8 mouse cellular contexts compared by ENCODE assay signal in the genomic region with DNA sequence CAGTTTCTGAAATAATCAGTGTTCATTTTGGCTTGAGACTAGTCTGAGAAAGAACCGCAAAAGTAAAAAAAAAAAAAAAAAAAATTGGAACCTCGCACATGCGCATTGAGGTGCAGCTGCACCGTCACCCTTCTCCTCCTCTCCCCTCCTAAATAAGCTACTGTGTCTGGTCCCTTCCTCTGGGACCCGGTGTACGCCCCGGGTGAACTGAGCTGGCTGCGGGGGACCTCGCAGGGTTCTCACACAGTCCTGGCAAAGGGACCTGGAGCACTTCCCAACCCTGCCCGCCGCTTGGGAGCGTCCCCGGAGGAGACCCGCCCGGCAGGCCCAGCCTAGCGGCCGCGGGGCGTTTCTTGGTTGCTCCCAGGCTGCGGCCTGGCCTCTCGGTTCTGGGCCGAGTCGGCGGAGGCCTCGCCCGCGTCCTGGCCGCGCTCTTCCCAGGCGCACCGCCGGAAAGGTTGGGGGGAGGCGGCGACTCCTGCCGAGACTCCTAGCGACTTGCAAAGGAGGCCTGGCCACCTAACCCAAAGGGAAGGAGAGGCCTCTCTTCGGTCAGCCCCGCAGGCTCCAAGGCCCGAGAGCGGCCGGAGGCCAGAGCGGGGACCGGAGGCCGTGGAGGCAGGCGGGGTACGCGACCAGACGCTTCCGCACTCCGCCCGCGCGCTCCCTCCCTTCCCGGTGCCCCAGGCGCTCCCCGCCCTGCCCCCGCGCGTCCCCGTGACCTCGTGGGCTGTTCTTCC. TPM values are rescaled to one million over a fixed set of nuclear protein-coding genes. Genes with fewer than 3 reads are reported as not detected.
A peak's percentile ranks its signal among the peaks of the same experiment; 100 is the strongest.
DNase-seq lines count a peak whose midpoint lies in the region; ATAC-seq and TF ChIP-seq lines count a peak whose summit lies in the region.

A gene (plus strand): TSS at position 162 of the 740 bp plus-strand sequence.

- DNase-seq in Muller cell, postnatal 12 days (ENCODE audit: inconsistent ontology term): peak; percentile 93
- DNase-seq in cerebellum, adult 2 months: peak; percentile 82 to 91
- DNase-seq in frontal cortex, postnatal 36 days (ENCODE audit: low spot score in 2 of 2): peak; percentile 67 to 76
- peak; percentile 77 to 79 for DNase-seq in layer of hippocampus, postnatal 36 days
- DNase-seq in right cerebral cortex, adult 2 months (ENCODE audit: low spot score in 2 of 2): peak; percentile 61 to 71
- peak; percentile 70 to 78 for DNase-seq in urinary bladder, postnatal 36 days (ENCODE audit: low spot score in 2 of 2)

- TF ChIP-seq CTCF in cerebellum, adult 2 months (IDR thresholded peaks at IDR 0.05; ENCODE audit: borderline replicate concordance, insufficient read depth, low read depth, low read length): no peak

- H3K27ac ChIP-seq in cerebellum, adult 2 months (ENCODE audit: insufficient read depth, low read length): peak within 1 kb of the TSS; percentile 97
- peak within 1 kb of the TSS; percentile 19; the same call in 1 of the 2 replicates for H3K27ac ChIP-seq in hindbrain, embryonic 13.5 days
- no peak within 1 kb of the TSS for H3K27ac ChIP-seq in macrophage

- no peaks in the 10 kb centered on the region; the same call in 1 of the 2 replicates for H3K4me1 ChIP-seq in cerebellum, adult 2 months (ENCODE audit: control insufficient read depth, insufficient read depth, low read length)
- H3K4me1 ChIP-seq in hindbrain, embryonic 13.5 days (replicated peaks): peaks cover 33% of the 10 kb centered on the region

- H3K79me2 ChIP-seq in macrophage (ENCODE audit: inconsistent target): no peaks in the 10 kb centered on the region

- peak within 1 kb of the TSS; percentile 79 for H3K4me3 ChIP-seq in cerebellum, adult 2 months (replicated peaks; ENCODE audit: insufficient read depth, low read depth, low read length)
- H3K4me3 ChIP-seq in hindbrain, embryonic 13.5 days: peak within 1 kb of the TSS; percentile 56
- H3K4me3 ChIP-seq in macrophage (ENCODE audit: inconsistent target): peak within 1 kb of the TSS; percentile 39

- H3K9ac ChIP-seq in hindbrain, embryonic 13.5 days: peak within 1 kb of the TSS; percentile 77

- under 1% methylated on average over 50 of the region's 61 CpGs for WGBS in cerebellum, adult 2 months
- under 1% methylated on average over 60 of the region's 61 CpGs for WGBS in hindbrain, embryonic 13.5 days
- WGBS in macrophage (ENCODE audit: missing documents): 1% methylated on average over 61 of the region's 61 CpGs

- peak; percentile 69; the same call in 1 of the 2 replicates for TF ChIP-seq POLR2A in cerebellum, adult 2 months (IDR thresholded peaks at IDR 0.05; ENCODE audit: borderline replicate concordance, insufficient read depth, low read length)

- H3K9me3 ChIP-seq in hindbrain, embryonic 13.5 days: no peaks in the 10 kb centered on the region

- H3K4me2 ChIP-seq in hindbrain, embryonic 13.5 days: peak within 1 kb of the TSS; percentile 88

- peak; percentile 73 for ATAC-seq in hindbrain, embryonic 13.5 days (ENCODE audit: low FRiP score)

- no peaks in the 10 kb centered on the region for H3K36me3 ChIP-seq in hindbrain, embryonic 13.5 days
- no peaks in the 10 kb centered on the region for H3K36me3 ChIP-seq in macrophage (ENCODE audit: inconsistent target)

- H3K27me3 ChIP-seq in cerebellum, adult 2 months (ENCODE audit: control insufficient read depth, insufficient read depth, low read length): peaks cover 8% of the 10 kb centered on the region; the same call in 1 of the 2 replicates
- H3K27me3 ChIP-seq in hindbrain, embryonic 13.5 days: peaks cover 82% of the 10 kb centered on the region

RNA-seq across cellular contexts. Expression of the gene that starts here (rescaled TPM):
- polyA plus RNA-seq in cerebellum, adult 2 months (2012; rRNA removed): 2.5 and 3.3 TPM in 2 replicates
- 0.16 and 0.32 TPM in 2 replicates for polyA plus RNA-seq in hindbrain, embryonic 13.5 days (2015; fragmentation: Nextera tagmentation; extraction: Ambion mirVana)
- total RNA-seq in layer of hippocampus, postnatal 36 days (2021): 1 to 10 TPM; 3.0 to 5.3 TPM
- total RNA-seq in macrophage (2018; cell fraction: chromatin; rRNA removed): 1 to 10 TPM in 6 of 26 experiments, not detected in 20; 1.2 to 2.0 (median 1.8) TPM
- total RNA-seq in macrophage (2018; cell fraction: cytosol; rRNA removed): under 1 TPM in 6 of 26 experiments, not detected in 20; 0.17 to 0.28 (median 0.20) TPM
- 1 to 10 TPM in 5 of 26 experiments, under 1 TPM in 3, not detected in 18; 0.76 to 2.7 (median 1.1) TPM for total RNA-seq in macrophage (2018; cell fraction: nucleus; rRNA removed)
- not detected in 3 replicates for polyA plus RNA-seq in macrophage (2018)

Comparison
In these comparisons a context has a peak if more than half of its experiments do, and no peak if none do; other contexts are left out.
1. Peak in ATAC-seq, H3K4me3 ChIP-seq, H3K27ac ChIP-seq, H3K9ac ChIP-seq and H3K4me2 ChIP-seq in hindbrain, embryonic 13.5 days; RNA of the gene not detected or under 1 TPM.